Mouse (Mus musculus): Measurements from ENCODE around the gene Siah1a. TPM values are rescaled to one million over a fixed set of nuclear protein-coding genes. Genes with fewer than 3 reads are reported as not detected.

Gene Siah1a
- polyA plus RNA-seq, 1 experiment: 26.5 TPM

- TF ChIP-seq POLR2A (IDR thresholded peaks at IDR 0.05; ENCODE audit: control insufficient read depth, low read depth, low read length): no peak
- TF ChIP-seq CTCF (IDR thresholded peaks at IDR 0.05; ENCODE audit: control insufficient read depth, insufficient read depth, insufficient replicate concordance, low read depth, low read length): no peak
- no peaks in the 10 kb centered on the region for H3K36me3 ChIP-seq (ENCODE audit: control insufficient read depth, insufficient read depth, low read length)
- H3K27ac ChIP-seq (ENCODE audit: control insufficient read depth, insufficient read depth, low read depth, low read length): peak overlapping the region; percentile 96
- H3K4me3 ChIP-seq (ENCODE audit: control insufficient read depth, low read depth, low read length): peak overlapping the region; percentile 92
- H3K4me1 ChIP-seq (ENCODE audit: control insufficient read depth, insufficient read depth, low read length): peaks cover 4% of the 10 kb centered on the region; the same call in 1 of the 2 replicates
- no peaks in the 10 kb centered on the region for H3K27me3 ChIP-seq (ENCODE audit: control insufficient read depth, insufficient read depth, low read length)
Observed at GRCm38 (mm10) chr8:86744313-86745220, 1.2 kb downstream of the Siah1a start.

GRCm38 (mm10) chr8:86742605-86743345, 3.0 kb downstream of the Siah1a start:
- H3K27ac ChIP-seq (ENCODE audit: control insufficient read depth, insufficient read depth, low read depth, low read length): no peak overlapping the region
- TF ChIP-seq CTCF (IDR thresholded peaks at IDR 0.05; ENCODE audit: control insufficient read depth, insufficient read depth, insufficient replicate concordance, low read depth, low read length): no peak
- no peak for TF ChIP-seq POLR2A (IDR thresholded peaks at IDR 0.05; ENCODE audit: control insufficient read depth, low read depth, low read length)
- H3K36me3 ChIP-seq (ENCODE audit: control insufficient read depth, insufficient read depth, low read length): no peaks in the 10 kb centered on the region
- H3K27me3 ChIP-seq (ENCODE audit: control insufficient read depth, insufficient read depth, low read length): no peaks in the 10 kb centered on the region
- peaks cover 4% of the 10 kb centered on the region; the same call in 1 of the 2 replicates for H3K4me1 ChIP-seq (ENCODE audit: control insufficient read depth, insufficient read depth, low read length)
- H3K4me3 ChIP-seq (ENCODE audit: control insufficient read depth, low read depth, low read length): peak overlapping the region; percentile 37

GRCm38 (mm10) chr8:86741627-86742026, 4.1 kb downstream of the Siah1a start:
- TF ChIP-seq POLR2A (IDR thresholded peaks at IDR 0.05; ENCODE audit: control insufficient read depth, low read depth, low read length) (no peak), CTCF (IDR thresholded peaks at IDR 0.05; ENCODE audit: control insufficient read depth, insufficient read depth, insufficient replicate concordance, low read depth, low read length) (no peak)
- H3K27me3 ChIP-seq (ENCODE audit: control insufficient read depth, insufficient read depth, low read length): no peaks in the 10 kb centered on the region
- H3K27ac ChIP-seq (ENCODE audit: control insufficient read depth, insufficient read depth, low read depth, low read length): no peak overlapping the region
- no peaks in the 10 kb centered on the region for H3K36me3 ChIP-seq (ENCODE audit: control insufficient read depth, insufficient read depth, low read length)
- no peak overlapping the region for H3K4me3 ChIP-seq (ENCODE audit: control insufficient read depth, low read depth, low read length)
- H3K4me1 ChIP-seq (ENCODE audit: control insufficient read depth, insufficient read depth, low read length): peaks cover 4% of the 10 kb centered on the region; the same call in 1 of the 2 replicates

- TF ChIP-seq POLR2A (IDR thresholded peaks at IDR 0.05; ENCODE audit: control insufficient read depth, low read depth, low read length): no peak
- Histone ChIP-seq H3K4me1 (ENCODE audit: control insufficient read depth, insufficient read depth, low read length) (peaks cover 4% of the 10 kb centered on the region; the same call in 1 of the 2 replicates), H3K4me3 (ENCODE audit: control insufficient read depth, low read depth, low read length) (no peak overlapping the region), H3K27ac (ENCODE audit: control insufficient read depth, insufficient read depth, low read depth, low read length) (no peak overlapping the region), H3K36me3 (ENCODE audit: control insufficient read depth, insufficient read depth, low read length) (no peaks in the 10 kb centered on the region), H3K27me3 (ENCODE audit: control insufficient read depth, insufficient read depth, low read length) (no peaks in the 10 kb centered on the region)
Observed at GRCm38 (mm10) chr8:86740899-86741298, 4.8 kb downstream of the Siah1a start.

GRCm38 (mm10) chr8:86735446-86736111, 10.2 kb downstream of the Siah1a start:
- TF ChIP-seq CTCF (IDR thresholded peaks at IDR 0.05; ENCODE audit: control insufficient read depth, insufficient read depth, insufficient replicate concordance, low read depth, low read length) (no peak), POLR2A (IDR thresholded peaks at IDR 0.05; ENCODE audit: control insufficient read depth, low read depth, low read length) (no peak)
- H3K27me3 ChIP-seq (ENCODE audit: control insufficient read depth, insufficient read depth, low read length): no peaks in the 10 kb centered on the region
- H3K4me3 ChIP-seq (ENCODE audit: control insufficient read depth, low read depth, low read length): no peak overlapping the region
- H3K36me3 ChIP-seq (ENCODE audit: control insufficient read depth, insufficient read depth, low read length): no peaks in the 10 kb centered on the region
- no peak overlapping the region for H3K27ac ChIP-seq (ENCODE audit: control insufficient read depth, insufficient read depth, low read depth, low read length)
- peaks cover 2% of the 10 kb centered on the region; the same call in 1 of the 2 replicates for H3K4me1 ChIP-seq (ENCODE audit: control insufficient read depth, insufficient read depth, low read length)

- no peak overlapping the region for H3K27ac ChIP-seq (ENCODE audit: control insufficient read depth, insufficient read depth, low read depth, low read length)
- no peak overlapping the region for H3K4me3 ChIP-seq (ENCODE audit: control insufficient read depth, low read depth, low read length)
- no peaks in the 10 kb centered on the region for H3K36me3 ChIP-seq (ENCODE audit: control insufficient read depth, insufficient read depth, low read length)
- peaks cover 2% of the 10 kb centered on the region; the same call in 1 of the 2 replicates for H3K4me1 ChIP-seq (ENCODE audit: control insufficient read depth, insufficient read depth, low read length)
- H3K27me3 ChIP-seq (ENCODE audit: control insufficient read depth, insufficient read depth, low read length): no peaks in the 10 kb centered on the region
- TF ChIP-seq POLR2A (IDR thresholded peaks at IDR 0.05; ENCODE audit: control insufficient read depth, low read depth, low read length) (no peak), CTCF (IDR thresholded peaks at IDR 0.05; ENCODE audit: control insufficient read depth, insufficient read depth, insufficient replicate concordance, low read depth, low read length) (no peak)
Observed at GRCm38 (mm10) chr8:86734954-86735353, 10.8 kb downstream of the Siah1a start.

GRCm38 (mm10) chr8:86734171-86734570, 11.6 kb downstream of the Siah1a start:
- TF ChIP-seq CTCF (IDR thresholded peaks at IDR 0.05; ENCODE audit: control insufficient read depth, insufficient read depth, insufficient replicate concordance, low read depth, low read length): no peak
- TF ChIP-seq POLR2A (IDR thresholded peaks at IDR 0.05; ENCODE audit: control insufficient read depth, low read depth, low read length): no peak

More at GRCm38 (mm10) chr8:86734171-86734570, 11.6 kb downstream of the Siah1a start:
- Histone ChIP-seq H3K36me3 (ENCODE audit: control insufficient read depth, insufficient read depth, low read length) (no peaks in the 10 kb centered on the region), H3K4me3 (ENCODE audit: control insufficient read depth, low read depth, low read length) (no peak overlapping the region), H3K27ac (ENCODE audit: control insufficient read depth, insufficient read depth, low read depth, low read length) (no peak overlapping the region), H3K27me3 (ENCODE audit: control insufficient read depth, insufficient read depth, low read length) (no peaks in the 10 kb centered on the region), H3K4me1 (ENCODE audit: control insufficient read depth, insufficient read depth, low read length) (peaks cover 2% of the 10 kb centered on the region; the same call in 1 of the 2 replicates)

Measured in testis, adult 2 months (tissue).